Mouse (Mus musculus) limb, embryonic 10.5 days (tissue): Measurements from ENCODE around the gene Hoxc6. TPM values are rescaled to one million over a fixed set of nuclear protein-coding genes. Genes with fewer than 3 reads are reported as not detected.

ENCODE experiments used
- DNase-seq: peaks from one replicate; pipeline ENCODE4 v3.0.0-alpha.2; 2017; ENCODE audit warnings: low spot score
- H3K27ac ChIP-seq: fragments of 300-500 bp; sonication (generic); 2 replicates; pipeline ENCODE4 v1.5.1; 2016; ENCODE audit warnings: mild to moderate bottlenecking
- H3K27me3 ChIP-seq: fragments of 300-500 bp; sonication (generic); 2 replicates; pipeline ENCODE4 v1.6.1; 2016; ENCODE audit warnings: low read depth, mild to moderate bottlenecking; ENCODE audit not compliant: poor library complexity, severe bottlenecking
- H3K36me3 ChIP-seq: fragments of 300-500 bp; sonication (generic); 2 replicates; pipeline ENCODE4 v1.6.1; 2016; ENCODE audit warnings: mild to moderate bottlenecking, moderate library complexity
- H3K4me1 ChIP-seq: fragments of 300-500 bp; sonication (generic); 2 replicates; pipeline ENCODE4 v1.6.1; 2016
- H3K4me3 ChIP-seq: fragments of 300-500 bp; sonication (generic); 2 replicates; pipeline ENCODE4 v1.5.1; 2016; ENCODE audit warnings: mild to moderate bottlenecking, moderate library complexity
- H3K9me3 ChIP-seq: fragments of 300-500 bp; sonication (generic); replicated peaks from 2 replicates; pipeline ENCODE4 v1.6.1; 2016; ENCODE audit warnings: mild to moderate bottlenecking
- WGBS: fragments of 180-500 bp; shearing (Covaris S2); methylation state at CpG from one replicate; pipeline ENCODE4 v1.1.7; 2016; 5-methylcytosine and 5-hydroxymethylcytosine counted together
- polyA plus RNA-seq: library from polyadenylated mRNA; unstranded; fragments of >200 nt; fragmentation: Nextera tagmentation; extraction: Ambion mirVana; gene quantifications from 2 replicates; pipeline ENCODE4 v1.2.1, GENCODE M21; 2016

Hoxc6 gene
- polyA plus RNA-seq, 1 experiment from 2014 or later, result 10.1 TPM

GRCm38 (mm10) chr15:103013238-103013984, 15.4 kb downstream of the Hoxc6 start:
- WGBS, result 4% methylated on average over 17 of the region's 17 CpGs
- H3K4me3 ChIP-seq, result peak overlapping the region; percentile 50
- no peaks in the 10 kb centered on the region; the same call in 1 of the 2 replicates for H3K36me3 ChIP-seq
- DNase-seq, result peak; percentile 82
- H3K27me3 ChIP-seq, result peaks cover 97% of the 10 kb centered on the region
- no peaks in the 10 kb centered on the region for H3K9me3 ChIP-seq
- peak overlapping the region; percentile 90; the same call in 1 of the 2 replicates for H3K27ac ChIP-seq
- H3K4me1 ChIP-seq, result peaks cover 98% of the 10 kb centered on the region

- under 1% methylated on average over 57 of the region's 57 CpGs for WGBS
- no peaks in the 10 kb centered on the region; the same call in 1 of the 2 replicates for H3K36me3 ChIP-seq
- H3K27me3 ChIP-seq, result peaks cover 97% of the 10 kb centered on the region
- DNase-seq, result peak; percentile 87
- peaks cover 98% of the 10 kb centered on the region for H3K4me1 ChIP-seq
- peak overlapping the region; percentile 89 for H3K27ac ChIP-seq
- H3K4me3 ChIP-seq, result peak overlapping the region; percentile 50
- no peaks in the 10 kb centered on the region for H3K9me3 ChIP-seq
Observed at GRCm38 (mm10) chr15:103014166-103015008, 16.3 kb downstream of the Hoxc6 start.

GRCm38 (mm10) chr15:103015009-103015399, 16.9 kb downstream of the Hoxc6 start:
- Histone ChIP-seq H3K27ac (peak overlapping the region; percentile 89), H3K27me3 (peaks cover 98% of the 10 kb centered on the region), H3K4me3 (peak overlapping the region; percentile 50), H3K9me3 (no peaks in the 10 kb centered on the region), H3K36me3 (no peaks in the 10 kb centered on the region; the same call in 1 of the 2 replicates), H3K4me1 (peaks cover 98% of the 10 kb centered on the region)
- WGBS, result under 1% methylated on average over 24 of the region's 28 CpGs
- DNase-seq, result peak; percentile 80

GRCm38 (mm10) chr15:103015406-103016166, 17.5 kb downstream of the Hoxc6 start:
- 2% methylated on average over 19 of the region's 19 CpGs for WGBS
- peak; percentile 72 for DNase-seq
- H3K4me3 ChIP-seq, result peak overlapping the region; percentile 50
- H3K36me3 ChIP-seq, result no peaks in the 10 kb centered on the region; the same call in 1 of the 2 replicates
- peak overlapping the region; percentile 89 for H3K27ac ChIP-seq
- H3K27me3 ChIP-seq, result peaks cover 98% of the 10 kb centered on the region
- no peaks in the 10 kb centered on the region for H3K9me3 ChIP-seq
- peaks cover 98% of the 10 kb centered on the region for H3K4me1 ChIP-seq

GRCm38 (mm10) chr15:103018636-103019035, 20.6 kb downstream of the Hoxc6 start, which contains the start of gene Hoxc4:
Gene Hoxc4, plus strand, starts transcription at chr15:103018934.
- Histone ChIP-seq H3K27me3 (peaks cover 99% of the 10 kb centered on the region), H3K4me1 (peaks cover 91% of the 10 kb centered on the region), H3K4me3 (peak within 1 kb of the TSS; percentile 35), H3K36me3 (no peaks in the 10 kb centered on the region), H3K9me3 (no peaks in the 10 kb centered on the region), H3K27ac (peak within 1 kb of the TSS; percentile 75)
- peak; percentile 63 for DNase-seq
- 2% methylated on average over 9 of the region's 9 CpGs for WGBS

GRCm38 (mm10) chr15:103020899-103021418, 22.9 kb downstream of the Hoxc6 start:
- Histone ChIP-seq H3K4me1 (peaks cover 86% of the 10 kb centered on the region), H3K4me3 (peak overlapping the region; percentile 36), H3K27ac (no peak overlapping the region), H3K27me3 (peaks cover 100% of the 10 kb centered on the region), H3K9me3 (no peaks in the 10 kb centered on the region), H3K36me3 (no peaks in the 10 kb centered on the region)
- WGBS, result under 1% methylated on average over 8 of the region's 8 CpGs
- DNase-seq, result no peak

- H3K27me3 ChIP-seq, result peaks cover 100% of the 10 kb centered on the region
- H3K27ac ChIP-seq, result no peak overlapping the region
- no peak for DNase-seq
- H3K36me3 ChIP-seq, result no peaks in the 10 kb centered on the region
- no peaks in the 10 kb centered on the region for H3K9me3 ChIP-seq
- H3K4me3 ChIP-seq, result peak overlapping the region; percentile 36
- peaks cover 86% of the 10 kb centered on the region for H3K4me1 ChIP-seq
- 9% methylated on average over 8 of the region's 8 CpGs for WGBS
Observed at GRCm38 (mm10) chr15:103021544-103021943, 23.5 kb downstream of the Hoxc6 start.

GRCm38 (mm10) chr15:103024131-103024530, 26.1 kb downstream of the Hoxc6 start:
- Histone ChIP-seq H3K36me3 (no peaks in the 10 kb centered on the region), H3K4me1 (peaks cover 86% of the 10 kb centered on the region), H3K27me3 (peaks cover 100% of the 10 kb centered on the region), H3K9me3 (no peaks in the 10 kb centered on the region), H3K27ac (no peak overlapping the region), H3K4me3 (no peak overlapping the region)
- WGBS, result 3% methylated on average over 2 of the region's 2 CpGs
- DNase-seq, result no peak

- peaks cover 81% of the 10 kb centered on the region for H3K4me1 ChIP-seq
- H3K27me3 ChIP-seq, result peaks cover 99% of the 10 kb centered on the region
- WGBS, result 3% methylated on average over 43 of the region's 43 CpGs
- peak; percentile 69 for DNase-seq
- no peaks in the 10 kb centered on the region for H3K36me3 ChIP-seq
- no peaks in the 10 kb centered on the region for H3K9me3 ChIP-seq
- peak overlapping the region; percentile 40 for H3K4me3 ChIP-seq
- peak overlapping the region; percentile 79 for H3K27ac ChIP-seq
Observed at GRCm38 (mm10) chr15:103027266-103028235, 29.5 kb downstream of the Hoxc6 start.

- Histone ChIP-seq H3K36me3 (no peaks in the 10 kb centered on the region), H3K4me3 (no peak overlapping the region), H3K4me1 (peaks cover 85% of the 10 kb centered on the region), H3K27ac (no peak overlapping the region), H3K9me3 (no peaks in the 10 kb centered on the region), H3K27me3 (peaks cover 99% of the 10 kb centered on the region)
- no peak for DNase-seq
- 14% methylated on average over 9 of the region's 9 CpGs for WGBS
Observed at GRCm38 (mm10) chr15:103028916-103029512, 31.0 kb downstream of the Hoxc6 start.

- peaks cover 99% of the 10 kb centered on the region for H3K27me3 ChIP-seq
- WGBS, result 13% methylated on average over 8 of the region's 8 CpGs
- no peaks in the 10 kb centered on the region for H3K9me3 ChIP-seq
- H3K27ac ChIP-seq, result peak overlapping the region; percentile 47; the same call in 1 of the 2 replicates
- H3K4me3 ChIP-seq, result no peak overlapping the region
- no peaks in the 10 kb centered on the region for H3K36me3 ChIP-seq
- peaks cover 85% of the 10 kb centered on the region for H3K4me1 ChIP-seq
- DNase-seq, result no peak
Observed at GRCm38 (mm10) chr15:103030142-103030541, 32.1 kb downstream of the Hoxc6 start.
